Mouse (Mus musculus) liver, adult (tissue): Measurements from ENCODE around the gene Ell.

ENCODE experiments used
- GATA4 ChIP-seq: IDR thresholded peaks from 2 replicates; pipeline ENCODE4 v1.6.1; 2014; ENCODE audit warnings: mild to moderate bottlenecking, low read length; ENCODE audit not compliant: insufficient replicate concordance

The Ell gene

GRCm38 (mm10) chr8:70503062-70503750 lies 36.1 kb upstream of the Ell start:
- TF ChIP-seq GATA4 = no peak

- TF ChIP-seq GATA4 = no peak
Observed at GRCm38 (mm10) chr8:70504291-70504716, 35.0 kb upstream of the Ell start.

GRCm38 (mm10) chr8:70504851-70505250 lies 34.4 kb upstream of the Ell start:
- no peak for TF ChIP-seq GATA4

GRCm38 (mm10) chr8:70505698-70506327 lies 33.4 kb upstream of the Ell start:
- no peak for TF ChIP-seq GATA4

GRCm38 (mm10) chr8:70506328-70507026 lies 32.8 kb upstream of the Ell start, which contains the start of gene Rex1bd:
Rex1bd (minus strand) TSS chr8:70506752.
- TF ChIP-seq GATA4 = no peak; the same call in 1 of the 2 replicates

- TF ChIP-seq GATA4 = no peak
Observed at GRCm38 (mm10) chr8:70507027-70507393, 32.2 kb upstream of the Ell start.

- no peak for TF ChIP-seq GATA4
Observed at GRCm38 (mm10) chr8:70509281-70509952, 29.8 kb upstream of the Ell start.

- peak; percentile 45; the same call in 1 of the 2 replicates for TF ChIP-seq GATA4
Observed at GRCm38 (mm10) chr8:70510228-70510915, 28.9 kb upstream of the Ell start, which contains the start of gene Uba52. Uba52 (minus strand) TSS chr8:70510801.

GRCm38 (mm10) chr8:70511770-70512169 lies 27.5 kb upstream of the Ell start:
- TF ChIP-seq GATA4 = no peak

GRCm38 (mm10) chr8:70512253-70512903 lies 26.9 kb upstream of the Ell start:
- TF ChIP-seq GATA4 = no peak

- TF ChIP-seq GATA4 = no peak
Observed at GRCm38 (mm10) chr8:70513441-70513840, 25.8 kb upstream of the Ell start.

GRCm38 (mm10) chr8:70517940-70518643 lies 21.2 kb upstream of the Ell start:
- TF ChIP-seq GATA4 = no peak

GRCm38 (mm10) chr8:70519043-70519442 lies 20.2 kb upstream of the Ell start:
- no peak for TF ChIP-seq GATA4

- no peak for TF ChIP-seq GATA4
Observed at GRCm38 (mm10) chr8:70519606-70520005, 19.7 kb upstream of the Ell start.
